Mouse (Mus musculus) forebrain, embryonic 11.5 days (tissue): Measurements from ENCODE around the gene Clasp2. TPM values are rescaled to one million over a fixed set of nuclear protein-coding genes. Genes with fewer than 3 reads are reported as not detected.

ENCODE experiments used
- ATAC-seq: fragments of 200-750 bp; cut with Nextera tagmentation; replicated peaks from 2 replicates; pipeline ENCODE4 v1.8.0; 2017; ENCODE audit warnings: moderate TSS enrichment; ENCODE audit not compliant: low FRiP score
- DNase-seq: peaks from one replicate; pipeline ENCODE4 v3.0.0-alpha.2; 2017; ENCODE audit warnings: low spot score
- H3K27ac ChIP-seq: fragments of 300-500 bp; sonication (generic); 2 replicates; pipeline ENCODE4 v1.5.1; 2014; ENCODE audit warnings: low read depth, low read length
- H3K27me3 ChIP-seq: fragments of 300-500 bp; sonication (generic); 2 replicates; pipeline ENCODE4 v1.6.1; 2014; ENCODE audit warnings: mild to moderate bottlenecking, low read length, mixed read lengths; ENCODE audit not compliant: control insufficient read depth, insufficient read depth
- H3K36me3 ChIP-seq: fragments of 300-500 bp; sonication (generic); 2 replicates; pipeline ENCODE4 v1.6.1; 2014; ENCODE audit warnings: mild to moderate bottlenecking, low read length, moderate library complexity, mixed read lengths; ENCODE audit not compliant: control insufficient read depth, insufficient read depth
- H3K4me1 ChIP-seq: fragments of 300-500 bp; sonication (generic); replicated peaks from 2 replicates; pipeline ENCODE4 v1.6.1; 2014; ENCODE audit warnings: low read length, mixed read lengths; ENCODE audit not compliant: control insufficient read depth, insufficient read depth
- H3K4me2 ChIP-seq: fragments of 300-500 bp; sonication (generic); 2 replicates; pipeline ENCODE4 v1.6.1; 2014; ENCODE audit warnings: low read depth, mild to moderate bottlenecking, low read length, moderate library complexity, mixed read lengths; ENCODE audit not compliant: severe bottlenecking
- H3K4me3 ChIP-seq: fragments of 300-500 bp; sonication (generic); 2 replicates; pipeline ENCODE4 v1.5.1; 2014; ENCODE audit warnings: low read depth, low read length
- H3K9ac ChIP-seq: fragments of 300-500 bp; sonication (generic); 2 replicates; pipeline ENCODE4 v1.6.1; 2014; ENCODE audit warnings: low read length
- H3K9me3 ChIP-seq: fragments of 300-500 bp; sonication (generic); 2 replicates; pipeline ENCODE4 v1.6.1; 2016; ENCODE audit warnings: low read length, mixed read lengths; ENCODE audit not compliant: control insufficient read depth
- WGBS: fragments of 180-500 bp; shearing (Covaris S2); extraction: QIAGEN DNeasy Blood & Tissue Kit; methylation state at CpG from one replicate; pipeline ENCODE4 v1.1.7; 2014; 5-methylcytosine and 5-hydroxymethylcytosine counted together
- polyA plus RNA-seq: library from polyadenylated mRNA; unstranded; fragments of >200 nt; fragmentation: Nextera tagmentation; extraction: Ambion mirVana; gene quantifications from 2 replicates; pipeline ENCODE4 v1.2.1, GENCODE M21; 2014

Clasp2 gene
- polyA plus RNA-seq, 1 experiment from 2014 or later, result 59.2 TPM

DNA sequence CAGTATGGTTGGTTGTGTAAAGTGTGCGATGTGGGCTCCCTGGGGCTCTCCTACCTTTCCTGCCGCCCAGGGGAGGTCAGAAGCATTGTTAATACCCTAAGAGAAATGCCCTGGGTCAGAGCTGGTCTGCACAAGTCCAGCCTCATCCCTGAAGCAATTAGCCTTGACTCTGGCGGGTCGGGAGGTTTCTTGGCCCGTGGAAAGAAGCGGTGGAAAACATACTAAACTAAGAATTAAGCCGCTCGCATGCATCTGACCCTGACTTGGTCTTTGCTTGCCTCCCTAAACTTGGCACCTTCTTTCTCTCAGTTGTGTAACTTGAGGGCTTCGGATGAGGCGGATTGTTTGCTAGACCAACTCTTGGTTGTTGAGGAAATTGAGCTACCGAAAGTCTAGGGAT, 191.2 kb downstream of the Clasp2 start:
- Histone ChIP-seq H3K27me3 (no peaks in the 10 kb centered on the region), H3K9me3 (no peaks in the 10 kb centered on the region), H3K4me3 (peak overlapping the region; percentile 99), H3K4me2 (peak overlapping the region; percentile 86), H3K9ac (peak overlapping the region; percentile 87), H3K4me1 (peaks cover 6% of the 10 kb centered on the region; the same call in 1 of the 2 replicates), H3K36me3 (no peaks in the 10 kb centered on the region), H3K27ac (no peak overlapping the region)
- 28% methylated on average over 11 of the region's 11 CpGs for WGBS
- ATAC-seq (no peak), DNase-seq (no peak)

DNA sequence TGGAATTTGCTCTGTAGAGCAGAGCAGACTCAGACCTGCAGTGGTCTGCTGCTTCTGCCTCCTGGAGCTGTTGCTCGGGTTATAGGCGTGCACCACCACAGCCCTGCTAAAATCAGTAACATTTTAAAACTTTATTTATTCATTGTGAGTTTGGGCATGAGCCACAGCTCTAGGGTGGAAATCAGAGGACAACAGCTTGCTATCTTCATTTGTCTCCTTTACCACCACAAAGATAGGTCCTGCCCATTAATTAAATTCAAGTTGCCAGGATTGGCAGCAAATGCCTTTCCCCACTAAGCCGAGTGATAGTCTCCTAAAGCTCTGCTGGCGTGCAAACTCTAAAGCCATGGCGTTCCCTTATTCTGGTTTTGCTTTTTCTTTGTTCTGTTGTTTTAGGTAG, 194.4 kb downstream of the Clasp2 start:
- DNase-seq (no peak), ATAC-seq (no peak)
- H3K9ac ChIP-seq, result no peak overlapping the region
- 86% methylated on average over 5 of the region's 5 CpGs for WGBS
- H3K4me1 ChIP-seq, result peaks cover 6% of the 10 kb centered on the region; the same call in 1 of the 2 replicates
- H3K27ac ChIP-seq, result no peak overlapping the region
- no peak overlapping the region for H3K4me3 ChIP-seq
- no peaks in the 10 kb centered on the region for H3K27me3 ChIP-seq
- H3K36me3 ChIP-seq, result no peaks in the 10 kb centered on the region
- no peaks in the 10 kb centered on the region for H3K9me3 ChIP-seq
- H3K4me2 ChIP-seq, result no peak overlapping the region

DNA sequence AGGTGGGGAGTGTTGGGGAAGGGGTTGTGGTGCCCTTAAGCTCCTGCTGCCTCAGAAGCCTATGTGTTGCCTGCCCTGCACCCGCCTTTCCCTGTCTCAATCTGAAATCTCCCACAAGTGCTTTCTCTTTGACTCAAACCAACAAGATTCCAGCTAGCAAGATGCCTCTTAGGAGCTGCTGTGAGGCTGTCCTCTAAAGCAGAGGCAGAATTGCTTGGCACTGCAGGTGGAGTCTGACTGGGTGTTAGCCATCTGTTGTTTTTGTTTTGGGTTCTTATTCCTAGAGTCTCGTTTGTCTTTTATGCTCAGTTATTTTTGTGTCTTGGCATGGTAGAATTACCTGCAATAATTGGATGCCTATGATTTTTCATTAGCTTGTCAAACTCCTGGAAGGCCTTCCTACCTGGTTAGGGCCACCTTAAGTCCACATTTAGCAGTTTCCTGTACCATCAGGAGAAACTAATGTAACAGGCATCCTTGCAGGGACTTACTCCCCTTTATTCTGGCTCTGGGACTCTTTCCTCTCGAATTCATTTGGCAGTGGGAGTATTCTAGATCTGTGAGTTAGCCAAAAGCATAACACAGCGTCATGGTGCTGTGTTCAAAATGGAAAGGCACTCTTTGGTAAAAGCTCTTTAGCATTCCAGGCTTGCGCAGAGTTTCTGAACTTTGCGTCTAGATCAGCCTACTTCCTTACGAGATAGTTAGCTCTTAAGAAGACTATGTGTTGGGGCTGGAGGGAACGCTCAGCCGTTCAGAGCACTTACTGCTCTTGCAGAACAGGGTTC, 198.0 kb downstream of the Clasp2 start:
- Histone ChIP-seq H3K4me3 (no peak overlapping the region), H3K27ac (no peak overlapping the region), H3K9ac (no peak overlapping the region), H3K4me2 (no peak overlapping the region), H3K27me3 (no peaks in the 10 kb centered on the region), H3K4me1 (no peaks in the 10 kb centered on the region), H3K9me3 (no peaks in the 10 kb centered on the region), H3K36me3 (no peaks in the 10 kb centered on the region)
- DNase-seq, result no peak
- 86% methylated on average over 9 of the region's 9 CpGs for WGBS
- ATAC-seq, result no peak

DNA sequence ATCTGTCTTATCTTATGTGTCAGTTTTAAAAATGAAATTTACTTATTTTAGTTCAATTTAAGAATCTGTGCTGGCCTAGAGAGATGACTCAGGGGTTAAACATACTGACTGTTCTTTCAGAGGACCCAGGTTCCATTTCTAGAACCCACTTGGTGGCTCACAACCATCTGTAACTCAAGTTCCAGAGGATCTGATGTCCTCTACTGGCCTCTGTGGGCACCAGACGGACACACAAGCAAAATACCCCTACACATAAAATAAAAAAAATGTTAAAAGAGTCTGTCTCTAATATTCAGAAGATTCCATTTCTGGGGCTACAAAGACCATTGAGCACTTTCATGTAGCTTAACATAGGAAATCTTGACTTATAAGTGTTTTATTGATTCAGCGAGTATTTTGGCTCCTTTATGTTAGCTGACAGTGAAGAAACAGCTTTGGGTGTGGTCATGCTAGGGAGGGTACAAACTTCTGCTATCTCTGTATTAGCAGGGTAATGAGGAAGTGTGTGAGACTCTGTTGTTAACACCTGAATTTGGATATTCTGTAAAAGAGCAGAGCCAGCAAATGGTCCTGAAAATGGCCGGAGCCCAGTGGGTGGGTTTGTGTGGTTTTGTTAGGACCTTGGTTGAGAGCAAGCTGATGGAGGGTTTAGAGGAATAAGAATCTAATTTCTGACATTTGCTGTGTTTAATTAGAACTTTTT, 200.0 kb downstream of the Clasp2 start:
- no peak for ATAC-seq
- 93% methylated on average over 3 of the region's 3 CpGs for WGBS

DNA sequence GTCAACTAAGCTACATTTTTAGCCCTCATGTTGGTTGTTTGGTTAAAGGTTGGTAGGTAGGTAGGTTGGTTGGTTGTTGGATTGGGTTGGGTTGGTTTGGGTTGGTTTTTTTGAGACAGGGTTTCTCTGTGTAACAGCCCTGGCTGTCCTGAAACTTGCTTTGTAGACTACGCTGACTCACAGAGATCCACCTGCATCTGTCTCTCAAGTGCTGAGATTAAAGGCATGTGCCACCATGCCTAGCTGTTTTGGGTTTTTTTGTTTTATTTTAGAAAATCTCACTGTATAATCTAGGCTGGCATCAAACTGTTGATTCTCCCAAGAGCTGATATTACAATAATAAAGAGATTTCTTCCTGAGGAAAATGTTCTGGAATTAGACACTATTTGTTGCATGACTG, 202.1 kb downstream of the Clasp2 start:
- H3K27me3 ChIP-seq, result no peaks in the 10 kb centered on the region
- ATAC-seq, result no peak
- H3K4me1 ChIP-seq, result no peaks in the 10 kb centered on the region
- H3K36me3 ChIP-seq, result no peaks in the 10 kb centered on the region; the same call in 1 of the 2 replicates
- no peak overlapping the region for H3K4me3 ChIP-seq
- no peak for DNase-seq
- no peaks in the 10 kb centered on the region for H3K9me3 ChIP-seq
- H3K9ac ChIP-seq, result no peak overlapping the region
- 96% methylated on average over 1 of the region's 1 CpGs for WGBS
- H3K27ac ChIP-seq, result no peak overlapping the region
- H3K4me2 ChIP-seq, result no peak overlapping the region

More for the DNA sequence above, 200.0 kb downstream of the Clasp2 start:
- Histone ChIP-seq H3K27ac (no peak overlapping the region), H3K9ac (no peak overlapping the region), H3K4me1 (no peaks in the 10 kb centered on the region), H3K4me2 (no peak overlapping the region), H3K27me3 (no peaks in the 10 kb centered on the region), H3K4me3 (no peak overlapping the region), H3K9me3 (no peaks in the 10 kb centered on the region), H3K36me3 (no peaks in the 10 kb centered on the region; the same call in 1 of the 2 replicates)
- DNase-seq, result no peak

DNA sequence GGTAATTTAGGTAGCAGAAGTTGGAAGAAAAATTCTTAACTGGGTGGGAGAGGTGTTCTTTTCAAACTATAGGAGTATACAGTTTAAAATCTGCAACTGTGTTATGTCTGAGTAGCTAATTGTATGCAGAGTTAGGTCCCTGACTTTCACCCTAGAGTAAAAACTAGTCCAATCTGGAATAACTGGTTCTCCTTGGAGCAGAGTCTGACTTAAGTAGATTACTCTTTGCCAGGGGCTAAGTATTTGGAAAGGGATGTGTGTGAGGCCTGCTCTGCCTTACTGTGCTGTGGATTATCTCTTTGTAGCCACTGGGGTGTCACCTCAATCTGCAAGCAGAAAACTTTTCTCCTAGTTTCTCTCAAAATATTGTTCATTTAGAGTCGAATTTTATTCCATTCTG, 205.9 kb downstream of the Clasp2 start:
- Histone ChIP-seq H3K4me2 (no peak overlapping the region), H3K36me3 (no peaks in the 10 kb centered on the region; the same call in 1 of the 2 replicates), H3K27me3 (no peaks in the 10 kb centered on the region), H3K9ac (no peak overlapping the region), H3K4me3 (no peak overlapping the region), H3K27ac (no peak overlapping the region), H3K4me1 (no peaks in the 10 kb centered on the region), H3K9me3 (no peaks in the 10 kb centered on the region)
- no peak for DNase-seq
- WGBS, result 93% methylated on average over 1 of the region's 1 CpGs
- ATAC-seq, result no peak

DNA sequence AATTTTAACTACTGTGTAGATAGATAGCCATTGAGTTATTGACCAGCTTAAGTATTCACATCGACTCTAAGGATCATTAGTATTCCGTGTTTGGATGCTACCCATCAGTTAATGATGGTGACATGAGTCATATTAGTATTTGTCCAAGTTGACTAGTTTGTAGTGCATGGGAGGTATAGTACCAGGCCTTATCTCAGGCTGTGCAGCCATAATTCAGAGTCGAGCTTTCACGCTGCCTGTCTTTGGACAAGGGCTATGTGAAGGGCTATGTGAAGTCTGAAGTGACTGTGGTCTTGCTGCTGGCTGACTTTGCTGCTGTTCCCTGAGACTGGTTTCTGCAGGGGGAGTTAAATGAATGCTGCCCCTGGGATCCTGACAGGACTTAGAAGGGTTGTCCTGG, 216.5 kb downstream of the Clasp2 start:
- no peak overlapping the region for H3K9ac ChIP-seq
- DNase-seq, result no peak
- no peaks in the 10 kb centered on the region for H3K9me3 ChIP-seq
- ATAC-seq, result no peak
- peaks cover 4% of the 10 kb centered on the region; the same call in 1 of the 2 replicates for H3K36me3 ChIP-seq
- no peak overlapping the region for H3K4me2 ChIP-seq
- H3K4me3 ChIP-seq, result no peak overlapping the region
- H3K27me3 ChIP-seq, result no peaks in the 10 kb centered on the region
- H3K4me1 ChIP-seq, result no peaks in the 10 kb centered on the region
- no peak overlapping the region for H3K27ac ChIP-seq
- 96% methylated on average over 4 of the region's 4 CpGs for WGBS

DNA sequence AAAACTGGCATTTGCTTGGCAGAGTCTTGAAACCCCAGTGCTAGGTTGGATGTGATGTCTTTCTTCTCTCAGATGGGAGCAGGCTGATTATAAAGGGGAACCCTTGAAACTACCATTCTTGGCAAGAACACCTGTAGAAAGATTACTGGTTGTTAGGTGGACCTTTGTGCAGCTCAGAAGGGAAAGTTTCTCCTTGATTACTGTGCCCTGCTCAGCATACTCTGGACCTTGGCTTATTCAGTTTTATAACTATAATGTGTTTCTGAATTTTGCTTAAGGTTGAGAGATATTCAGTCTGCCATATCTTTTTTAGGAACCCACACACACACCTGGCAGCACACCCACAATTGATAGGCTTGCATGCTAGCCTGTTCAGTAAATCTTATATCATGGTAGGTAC, 222.4 kb downstream of the Clasp2 start:
- no peaks in the 10 kb centered on the region for H3K27me3 ChIP-seq
- DNase-seq (no peak), ATAC-seq (no peak)
- no peak overlapping the region for H3K4me2 ChIP-seq
- H3K36me3 ChIP-seq, result peaks cover 6% of the 10 kb centered on the region
- H3K4me3 ChIP-seq, result no peak overlapping the region
- H3K9ac ChIP-seq, result no peak overlapping the region
- H3K9me3 ChIP-seq, result no peaks in the 10 kb centered on the region
- no peaks in the 10 kb centered on the region for H3K4me1 ChIP-seq
- no peak overlapping the region for H3K27ac ChIP-seq
